Mouse (Mus musculus) thymus, postnatal 25 days (tissue): ENCODE data around the gene Lypd3.
"Not testable (repeated sequence)": the region's sequence is repeated elsewhere in the genome, so short reads cannot be mapped to it uniquely, and the experiment has no call there.

Experiments used
- DNase-seq: peaks from one replicate; pipeline ENCODE4 v3.0.0; 2022

Lypd3 gene

GRCm38 (mm10) chr7:24614816-24615215 lies 21.5 kb upstream of the Lypd3 start:
- DNase-seq = no peak

GRCm38 (mm10) chr7:24617763-24618162 lies 18.6 kb upstream of the Lypd3 start:
- peak; percentile 41 for DNase-seq

- DNase-seq = not testable (repeated sequence)
Measured at GRCm38 (mm10) chr7:24618374-24618773, 18.0 kb upstream of the Lypd3 start.

GRCm38 (mm10) chr7:24619671-24620397 lies 16.5 kb upstream of the Lypd3 start:
- DNase-seq = no peak

- no peak for DNase-seq
Measured at GRCm38 (mm10) chr7:24621193-24621592, 15.2 kb upstream of the Lypd3 start.

- no peak for DNase-seq
Measured at GRCm38 (mm10) chr7:24622967-24623366, 13.4 kb upstream of the Lypd3 start.

GRCm38 (mm10) chr7:24628685-24629610 lies 7.4 kb upstream of the Lypd3 start:
- peak; percentile 84 for DNase-seq

- DNase-seq = no peak
Measured at GRCm38 (mm10) chr7:24629672-24630071, 6.7 kb upstream of the Lypd3 start.

GRCm38 (mm10) chr7:24630116-24630880 lies 6.1 kb upstream of the Lypd3 start:
- DNase-seq = no peak

- no peak for DNase-seq
Measured at GRCm38 (mm10) chr7:24637046-24637445, 696 bp downstream of the Lypd3 start.

- DNase-seq = peak; percentile 22
Measured at GRCm38 (mm10) chr7:24638026-24638856, 1.9 kb downstream of the Lypd3 start.

- no peak for DNase-seq
Measured at GRCm38 (mm10) chr7:24640450-24640849, 4.1 kb downstream of the Lypd3 start.

- DNase-seq = peak; percentile 77
Measured at GRCm38 (mm10) chr7:24642491-24642890, 6.1 kb downstream of the Lypd3 start.

GRCm38 (mm10) chr7:24644492-24644891 lies 8.1 kb downstream of the Lypd3 start:
- DNase-seq = no peak

- peak; percentile 27 for DNase-seq
Measured at GRCm38 (mm10) chr7:24644996-24645395, 8.6 kb downstream of the Lypd3 start.

- no peak for DNase-seq
Measured at GRCm38 (mm10) chr7:24646486-24646885, 10.1 kb downstream of the Lypd3 start.

- peak; percentile 72 for DNase-seq
Measured at GRCm38 (mm10) chr7:24653681-24654080, 17.3 kb downstream of the Lypd3 start.

- DNase-seq = no peak
Measured at GRCm38 (mm10) chr7:24659737-24660357, 23.5 kb downstream of the Lypd3 start.

GRCm38 (mm10) chr7:24661118-24661904 lies 25.0 kb downstream of the Lypd3 start:
- DNase-seq = peak; percentile 60

- peak; percentile 88 for DNase-seq
Measured at GRCm38 (mm10) chr7:24662575-24662974, 26.2 kb downstream of the Lypd3 start.

- no peak for DNase-seq
Measured at GRCm38 (mm10) chr7:24664301-24664700, 28.0 kb downstream of the Lypd3 start.
